Mouse (Mus musculus) stomach, embryonic 16.5 days (tissue): ENCODE measurements around the gene Pira2. TPM values are rescaled to one million over a fixed set of nuclear protein-coding genes. Genes with fewer than 3 reads are reported as not detected.
"Not testable (repeated sequence)": the region's sequence is repeated elsewhere in the genome, so short reads cannot be mapped to it uniquely, and the experiment has no call there.

Source experiments
- ATAC-seq: fragments of 200-750 bp; cut with Nextera tagmentation; 2 replicates; pipeline ENCODE4 v1.8.0; 2017; ENCODE audit warnings: moderate number of reproducible peaks, moderate TSS enrichment; ENCODE audit not compliant: insufficient read depth, low FRiP score
- H3K27ac ChIP-seq: fragments of 300-500 bp; sonication (generic); 2 replicates; pipeline ENCODE4 v1.5.1; 2014; ENCODE audit warnings: low read length
- H3K27me3 ChIP-seq: fragments of 300-500 bp; sonication (generic); 2 replicates; pipeline ENCODE4 v1.6.1; 2014; ENCODE audit warnings: low read length, control low read depth, mixed read lengths; ENCODE audit not compliant: control insufficient read depth, insufficient read depth
- H3K36me3 ChIP-seq: fragments of 300-500 bp; sonication (generic); 2 replicates; pipeline ENCODE4 v1.6.1; 2014; ENCODE audit warnings: low read length; ENCODE audit not compliant: control insufficient read depth, insufficient read depth
- H3K4me1 ChIP-seq: fragments of 300-500 bp; sonication (generic); 2 replicates; pipeline ENCODE4 v1.6.1; 2014; ENCODE audit warnings: low read length, control low read depth, mixed read lengths; ENCODE audit not compliant: control insufficient read depth, insufficient read depth
- H3K4me2 ChIP-seq: fragments of 300-500 bp; sonication (generic); 2 replicates; pipeline ENCODE4 v1.6.1; 2014; ENCODE audit warnings: low read depth, low read length, mixed read lengths
- H3K4me3 ChIP-seq: fragments of 300-500 bp; sonication (generic); replicated peaks from 2 replicates; pipeline ENCODE4 v1.5.1; 2014; ENCODE audit warnings: mild to moderate bottlenecking, low read length
- H3K9ac ChIP-seq: fragments of 300-500 bp; sonication (generic); 2 replicates; pipeline ENCODE4 v1.6.1; 2014; ENCODE audit warnings: low read length
- H3K9me3 ChIP-seq: fragments of 300-500 bp; sonication (generic); replicated peaks from 2 replicates; pipeline ENCODE4 v1.6.1; 2016; ENCODE audit warnings: low read length, control low read depth; ENCODE audit not compliant: control insufficient read depth
- WGBS: fragments of 180-500 bp; shearing (Covaris S2); extraction: QIAGEN DNeasy Blood & Tissue Kit; methylation state at CpG from one replicate; pipeline ENCODE4 v1.1.7; 2014; 5-methylcytosine and 5-hydroxymethylcytosine counted together
- polyA plus RNA-seq: library from polyadenylated mRNA; unstranded; fragments of >200 nt; fragmentation: Nextera tagmentation; extraction: Ambion mirVana; gene quantifications from 2 replicates; pipeline ENCODE4 v1.2.1, GENCODE M21; 2015

Pira2 gene
- polyA plus RNA-seq = 0.66 and 0.80 TPM in 2 replicates

DNA sequence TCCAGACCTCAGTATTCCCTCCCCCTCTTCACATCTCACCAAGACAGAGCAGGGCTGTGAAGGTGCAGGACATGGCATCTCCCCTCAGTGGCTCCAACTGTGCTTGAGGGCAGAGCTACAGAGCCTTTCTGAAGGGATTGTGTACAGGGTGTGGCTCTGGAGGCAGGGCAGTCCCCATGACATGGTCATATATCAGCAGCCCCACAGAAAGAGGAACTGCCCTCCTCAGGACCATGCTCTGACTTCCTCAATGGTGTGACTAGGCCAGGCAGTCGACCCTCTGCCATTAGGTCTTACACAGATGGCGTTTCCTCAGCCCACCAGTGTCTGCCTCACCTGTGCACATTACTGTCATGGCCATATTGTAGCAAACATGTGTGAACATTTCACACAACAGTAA lies at the start of gene Pira2:
Gene Pira2 (minus strand): TSS at position 101 of the 400 bp plus-strand sequence.
- H3K4me2 ChIP-seq, H3K27me3 ChIP-seq, H3K9me3 ChIP-seq, ATAC-seq, H3K27ac ChIP-seq, H3K4me1 ChIP-seq, H3K4me3 ChIP-seq, H3K36me3 ChIP-seq, H3K9ac ChIP-seq: not testable (repeated sequence)
- WGBS = no CpG with 5 or more reads among the region's 2 CpGs

DNA sequence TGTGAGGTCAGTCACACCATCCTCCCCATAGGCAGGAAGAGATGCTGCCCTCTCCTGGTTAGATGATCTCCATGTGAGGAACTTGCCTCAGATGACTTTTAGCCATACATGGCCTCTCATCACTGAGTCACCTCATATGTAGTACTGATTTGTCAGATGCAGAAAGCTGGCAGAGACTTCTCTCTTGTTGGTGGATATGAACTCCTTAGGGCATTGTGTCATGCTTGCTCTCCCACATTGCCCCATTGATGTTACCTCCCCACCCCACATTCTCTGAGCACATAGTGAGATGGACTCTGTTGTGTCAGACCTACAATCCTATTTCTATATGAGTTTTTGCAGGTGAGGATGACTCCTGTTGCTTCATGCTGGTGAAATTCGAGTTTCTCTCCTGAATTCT lies 30.2 kb upstream of the Pira2 start:
- not testable (repeated sequence) for H3K9me3 ChIP-seq, ATAC-seq, H3K9ac ChIP-seq, H3K36me3 ChIP-seq, H3K27me3 ChIP-seq, H3K4me1 ChIP-seq, H3K27ac ChIP-seq, H3K4me3 ChIP-seq, H3K4me2 ChIP-seq
- no CpG with 5 or more reads among the region's 1 CpGs for WGBS

DNA sequence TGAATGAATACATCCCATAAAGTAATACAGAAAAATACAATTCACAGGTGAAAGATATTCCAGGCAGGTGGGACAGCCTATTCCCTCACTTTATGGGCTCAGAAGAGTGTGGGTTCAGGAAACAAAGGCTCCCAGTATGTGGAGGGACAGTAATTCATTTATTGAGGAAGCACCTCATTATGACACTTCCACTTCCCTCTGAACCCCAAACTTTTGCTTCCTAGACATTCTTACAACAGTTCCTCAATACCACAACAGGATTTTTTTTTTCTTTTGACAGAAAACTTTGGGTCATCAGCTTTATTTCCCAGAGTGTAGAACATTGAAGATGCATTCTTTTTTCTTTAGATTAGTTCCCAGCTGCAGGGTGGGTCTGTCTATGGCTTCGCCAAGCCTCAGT lies 7.0 kb downstream of the Pira2 start:
- not testable (repeated sequence) for ATAC-seq, H3K27me3 ChIP-seq, H3K4me2 ChIP-seq, H3K4me1 ChIP-seq, H3K4me3 ChIP-seq, H3K9ac ChIP-seq, H3K27ac ChIP-seq, H3K9me3 ChIP-seq, H3K36me3 ChIP-seq
- WGBS = no CpG with 5 or more reads among the region's 1 CpGs

DNA sequence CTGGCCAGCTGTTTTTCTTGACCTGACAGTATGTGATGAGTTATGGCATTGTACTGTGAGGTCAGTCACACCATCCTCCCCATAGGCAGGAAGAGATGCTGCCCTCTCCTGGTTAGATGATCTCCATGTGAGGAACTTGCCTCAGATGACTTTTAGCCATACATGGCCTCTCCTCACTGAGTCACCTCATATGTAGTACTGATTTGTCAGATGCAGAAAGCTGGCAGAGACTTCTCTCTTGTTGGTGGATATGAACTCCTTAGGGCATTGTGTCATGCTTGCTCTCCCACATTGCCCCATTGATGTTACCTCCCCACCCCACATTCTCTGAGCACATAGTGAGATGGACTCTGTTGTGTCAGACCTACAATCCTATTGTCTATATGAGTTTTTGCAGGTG lies 14.2 kb downstream of the Pira2 start:
- H3K4me2 ChIP-seq, H3K9me3 ChIP-seq, ATAC-seq, H3K36me3 ChIP-seq, H3K27me3 ChIP-seq, H3K27ac ChIP-seq, H3K4me3 ChIP-seq, H3K4me1 ChIP-seq, H3K9ac ChIP-seq: not testable (repeated sequence)

DNA sequence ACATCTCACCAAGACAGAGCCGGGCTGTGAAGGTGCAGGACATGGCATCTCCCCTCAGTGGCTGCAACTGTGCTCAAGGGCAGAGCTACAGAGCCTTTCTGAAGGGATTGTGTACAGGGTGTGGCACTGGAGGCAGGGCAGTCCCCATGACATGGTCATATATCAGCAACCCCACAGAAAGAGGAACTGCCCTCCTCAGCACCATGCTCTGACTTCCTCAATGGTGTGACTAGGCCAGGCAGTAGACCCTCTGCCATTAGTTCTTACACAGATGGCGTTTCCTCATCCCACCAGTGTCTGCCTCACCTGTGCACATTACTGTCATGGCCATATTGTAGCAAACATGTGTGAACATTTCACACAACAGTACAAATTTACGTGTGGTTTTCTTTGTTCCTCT lies 19.3 kb downstream of the Pira2 start, which contains the start of gene Gm15448:
Gene Gm15448 (minus strand): TSS at position 89 of the 400 bp plus-strand sequence.
- 50% methylated on average over 1 of the region's 3 CpGs for WGBS
- ATAC-seq = not testable (repeated sequence)

DNA sequence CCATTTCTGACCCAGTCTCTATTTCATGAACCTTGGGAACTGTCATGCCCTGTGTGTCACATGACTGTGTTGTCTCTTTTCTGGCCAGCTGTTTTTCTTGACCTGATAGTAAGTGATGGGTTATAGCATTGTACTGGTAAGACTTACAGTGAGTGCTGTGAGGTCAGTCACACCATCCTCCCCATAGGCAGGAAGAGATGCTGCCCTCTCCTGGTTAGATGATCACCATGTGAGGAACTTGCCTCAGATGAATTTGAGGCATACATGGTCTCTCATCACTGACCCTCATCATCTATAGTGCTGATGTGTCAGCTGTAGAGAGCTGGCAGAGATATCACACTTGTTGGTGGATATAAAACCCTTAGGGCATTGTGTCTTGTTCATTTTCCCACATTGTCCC lies 32.9 kb downstream of the Pira2 start:
- H3K27me3 ChIP-seq, H3K27ac ChIP-seq, H3K9me3 ChIP-seq, H3K4me2 ChIP-seq, H3K4me1 ChIP-seq, H3K9ac ChIP-seq, H3K4me3 ChIP-seq, H3K36me3 ChIP-seq, ATAC-seq: not testable (repeated sequence)

More for the DNA sequence above, 19.3 kb downstream of the Pira2 start, which contains the start of gene Gm15448:
- H3K4me2 ChIP-seq, H3K4me1 ChIP-seq, H3K27me3 ChIP-seq, H3K9ac ChIP-seq, H3K9me3 ChIP-seq, H3K27ac ChIP-seq, H3K36me3 ChIP-seq, H3K4me3 ChIP-seq: not testable (repeated sequence)

DNA sequence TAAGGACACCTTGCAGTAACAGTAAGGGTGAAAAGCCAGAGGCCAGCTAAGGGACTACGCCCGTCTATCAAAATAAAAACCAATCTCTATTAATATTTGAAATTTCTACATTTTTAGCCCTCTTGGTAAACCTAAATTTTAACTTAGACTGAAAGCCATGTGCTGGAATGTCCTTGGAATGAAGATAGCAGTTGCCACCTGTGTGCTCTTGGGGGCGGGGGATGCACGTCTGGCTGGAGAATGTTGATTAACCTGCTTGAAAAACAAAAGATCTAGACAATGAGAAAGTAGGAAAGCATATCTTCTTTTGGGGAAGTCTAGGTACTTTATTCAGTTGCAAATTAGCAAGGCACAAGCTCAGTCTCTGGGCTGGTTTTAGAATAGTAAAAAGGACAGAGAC lies 41.9 kb downstream of the Pira2 start:
- not testable (repeated sequence) for H3K27ac ChIP-seq, H3K36me3 ChIP-seq, H3K9me3 ChIP-seq, H3K4me2 ChIP-seq, H3K27me3 ChIP-seq, ATAC-seq, H3K4me3 ChIP-seq, H3K9ac ChIP-seq, H3K4me1 ChIP-seq
- 76% methylated on average over 4 of the region's 4 CpGs for WGBS

DNA sequence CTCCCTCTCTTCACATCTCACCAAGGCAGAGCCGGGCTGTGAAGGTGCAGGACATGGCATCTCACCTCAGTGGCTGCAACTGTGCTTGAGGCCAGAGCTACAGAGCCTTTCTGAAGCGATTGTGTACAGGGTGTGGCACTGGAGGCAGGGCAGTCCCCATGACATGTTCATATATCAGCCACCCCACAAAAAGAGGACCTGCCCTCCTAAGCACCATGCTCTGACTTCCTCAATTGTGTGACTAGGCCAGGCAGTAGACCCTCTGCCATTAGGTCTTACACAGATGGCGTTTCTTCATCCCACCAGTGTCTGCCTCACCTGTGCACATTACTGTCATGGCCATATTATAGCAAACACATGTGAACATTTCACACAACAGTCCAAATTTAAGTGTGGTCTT lies 44.9 kb downstream of the Pira2 start:
- H3K4me2 ChIP-seq, ATAC-seq, H3K9ac ChIP-seq, H3K4me3 ChIP-seq, H3K27me3 ChIP-seq, H3K27ac ChIP-seq, H3K36me3 ChIP-seq, H3K9me3 ChIP-seq, H3K4me1 ChIP-seq: not testable (repeated sequence)
- WGBS = 72% methylated on average over 3 of the region's 3 CpGs

DNA sequence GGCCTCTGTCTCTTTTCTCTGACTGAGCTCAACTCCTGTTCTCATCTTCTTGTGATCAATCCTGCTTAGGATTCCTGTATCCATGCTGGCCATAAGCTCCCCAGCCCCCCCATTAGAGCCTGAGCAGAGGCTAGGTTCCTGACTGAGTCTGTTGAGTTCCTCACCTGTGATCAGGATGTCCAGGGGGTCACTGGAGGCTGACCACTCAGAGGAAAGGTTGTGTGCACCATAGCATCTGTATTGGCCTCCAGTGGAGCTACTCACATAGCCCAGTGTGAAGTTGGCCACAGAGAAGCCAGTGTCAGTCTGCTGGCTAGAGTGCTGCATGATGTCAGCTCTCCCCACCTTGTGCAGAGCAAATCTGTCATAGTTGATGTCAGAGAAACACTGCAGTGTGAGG lies 48.6 kb downstream of the Pira2 start:
- not testable (repeated sequence) for H3K9ac ChIP-seq, H3K27ac ChIP-seq, H3K4me2 ChIP-seq, H3K4me3 ChIP-seq, H3K36me3 ChIP-seq, H3K27me3 ChIP-seq, H3K9me3 ChIP-seq, H3K4me1 ChIP-seq, ATAC-seq
